Mouse (Mus musculus) limb, embryonic 15.5 days (tissue): ENCODE data around the gene Hipk4. TPM values are rescaled to one million over a fixed set of nuclear protein-coding genes. Genes with fewer than 3 reads are reported as not detected.

Source experiments
- ATAC-seq: fragments of 200-750 bp; cut with Nextera tagmentation; 2 replicates; pipeline ENCODE4 v1.8.0; 2017; ENCODE audit warnings: low read depth, moderate TSS enrichment; ENCODE audit not compliant: insufficient number of reproducible peaks, low FRiP score, low TSS enrichment
- H3K27ac ChIP-seq: fragments of 300-500 bp; sonication (generic); 2 replicates; pipeline ENCODE4 v1.5.1; 2015; ENCODE audit warnings: moderate library complexity, mild to moderate bottlenecking, inconsistent platforms
- H3K27me3 ChIP-seq: fragments of 300-500 bp; sonication (generic); 2 replicates; pipeline ENCODE4 v1.6.1; 2015; ENCODE audit warnings: inconsistent platforms
- H3K36me3 ChIP-seq: fragments of 300-500 bp; sonication (generic); 2 replicates; pipeline ENCODE4 v1.6.1; 2015; ENCODE audit warnings: inconsistent platforms
- H3K4me1 ChIP-seq: fragments of 300-500 bp; sonication (generic); 2 replicates; pipeline ENCODE4 v1.6.1; 2015; ENCODE audit warnings: inconsistent platforms
- H3K4me2 ChIP-seq: fragments of 300-500 bp; sonication (generic); 2 replicates; pipeline ENCODE4 v1.6.1; 2015; ENCODE audit warnings: mild to moderate bottlenecking, inconsistent platforms
- H3K4me3 ChIP-seq: fragments of 300-500 bp; sonication (generic); 2 replicates; pipeline ENCODE4 v1.5.1; 2015; ENCODE audit warnings: mild to moderate bottlenecking, inconsistent platforms
- H3K9ac ChIP-seq: fragments of 300-500 bp; sonication (generic); 2 replicates; pipeline ENCODE4 v1.6.1; 2015; ENCODE audit warnings: inconsistent platforms
- H3K9me3 ChIP-seq: fragments of 300-500 bp; sonication (generic); 2 replicates; pipeline ENCODE4 v1.6.1; 2016; ENCODE audit warnings: inconsistent platforms
- WGBS: fragments of 180-500 bp; shearing (Covaris S2); methylation state at CpG from one replicate; pipeline ENCODE4 v1.1.7; 2015; 5-methylcytosine and 5-hydroxymethylcytosine counted together
- polyA plus RNA-seq: library from polyadenylated mRNA; unstranded; fragments of >200 nt; fragmentation: Nextera tagmentation; extraction: Ambion mirVana; gene quantifications from 2 replicates; pipeline ENCODE4 v1.2.1, GENCODE M21; 2015

Hipk4 gene
- polyA plus RNA-seq, 1 experiment from 2014 or later: 0.68 TPM

GRCm38 (mm10) chr7:27542392-27543033 lies 19.4 kb downstream of the Hipk4 start:
- Histone ChIP-seq H3K36me3 (peaks cover 31% of the 10 kb centered on the region), H3K4me2 (peak overlapping the region; percentile 81), H3K27ac (peak overlapping the region; percentile 43; the same call in 1 of the 2 replicates), H3K9ac (peak overlapping the region; percentile 35), H3K4me1 (peaks cover 19% of the 10 kb centered on the region), H3K4me3 (peak overlapping the region; percentile 51), H3K9me3 (no peaks in the 10 kb centered on the region), H3K27me3 (no peaks in the 10 kb centered on the region)
- 1% methylated on average over 30 of the region's 30 CpGs for WGBS
- peak; percentile 85; the same call in 1 of the 2 replicates for ATAC-seq

DNA sequence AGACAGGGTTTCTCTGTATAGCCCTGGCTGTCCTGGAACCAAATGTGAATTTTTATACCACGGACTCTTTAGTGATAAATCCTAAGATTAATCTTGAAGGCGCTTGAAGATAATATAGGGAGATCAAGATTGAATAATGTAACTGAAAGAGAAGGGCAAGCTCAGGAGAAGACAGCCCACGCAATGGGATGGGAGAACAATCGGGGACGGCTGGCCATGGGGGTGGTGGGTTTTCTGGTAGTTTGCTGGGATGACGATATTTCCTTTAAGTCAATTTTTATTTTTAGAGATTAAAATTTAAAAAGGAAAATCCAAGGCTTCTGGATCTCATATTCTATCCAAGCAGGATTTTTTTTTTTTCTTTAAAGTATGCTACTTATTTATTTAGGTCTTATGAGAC lies 20.0 kb downstream of the Hipk4 start:
- no peak for ATAC-seq
- H3K9ac ChIP-seq: peak overlapping the region; percentile 35
- peak overlapping the region; percentile 43; the same call in 1 of the 2 replicates for H3K27ac ChIP-seq
- H3K4me3 ChIP-seq: peak overlapping the region; percentile 51
- 50% methylated on average over 6 of the region's 6 CpGs for WGBS
- H3K9me3 ChIP-seq: no peaks in the 10 kb centered on the region
- peak overlapping the region; percentile 81 for H3K4me2 ChIP-seq
- no peaks in the 10 kb centered on the region for H3K27me3 ChIP-seq
- H3K36me3 ChIP-seq: peaks cover 25% of the 10 kb centered on the region
- H3K4me1 ChIP-seq: peaks cover 19% of the 10 kb centered on the region

DNA sequence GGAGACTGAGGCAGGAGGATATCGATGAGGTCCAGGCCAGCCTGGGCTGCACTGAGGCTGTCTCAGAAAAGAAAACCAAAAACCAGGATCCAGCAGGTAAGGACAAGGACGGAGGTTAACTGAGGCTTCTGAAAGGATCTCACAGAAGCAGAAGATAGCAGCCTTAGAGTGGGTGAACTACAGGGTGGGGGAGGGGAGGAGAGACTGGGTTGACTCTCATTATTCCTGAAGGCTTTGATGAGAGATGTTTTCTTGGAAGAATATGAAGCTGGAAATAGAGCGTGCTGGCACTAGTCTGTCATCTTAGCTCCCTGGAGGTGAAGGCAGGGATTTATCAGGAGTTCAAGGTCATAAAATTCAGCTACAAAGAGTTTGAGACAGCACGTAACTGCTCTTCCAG lies 20.8 kb downstream of the Hipk4 start:
- ATAC-seq: no peak
- H3K27me3 ChIP-seq: no peaks in the 10 kb centered on the region
- no peak overlapping the region for H3K9ac ChIP-seq
- H3K9me3 ChIP-seq: no peaks in the 10 kb centered on the region
- H3K4me2 ChIP-seq: no peak overlapping the region
- H3K36me3 ChIP-seq: peaks cover 21% of the 10 kb centered on the region
- 78% methylated on average over 4 of the region's 4 CpGs for WGBS
- peaks cover 19% of the 10 kb centered on the region for H3K4me1 ChIP-seq
- peak overlapping the region; percentile 27; the same call in 1 of the 2 replicates for H3K27ac ChIP-seq
- no peak overlapping the region for H3K4me3 ChIP-seq

- no peaks in the 10 kb centered on the region for H3K27me3 ChIP-seq
Measured at GRCm38 (mm10) chr7:27544675-27545370, 21.8 kb downstream of the Hipk4 start.

DNA sequence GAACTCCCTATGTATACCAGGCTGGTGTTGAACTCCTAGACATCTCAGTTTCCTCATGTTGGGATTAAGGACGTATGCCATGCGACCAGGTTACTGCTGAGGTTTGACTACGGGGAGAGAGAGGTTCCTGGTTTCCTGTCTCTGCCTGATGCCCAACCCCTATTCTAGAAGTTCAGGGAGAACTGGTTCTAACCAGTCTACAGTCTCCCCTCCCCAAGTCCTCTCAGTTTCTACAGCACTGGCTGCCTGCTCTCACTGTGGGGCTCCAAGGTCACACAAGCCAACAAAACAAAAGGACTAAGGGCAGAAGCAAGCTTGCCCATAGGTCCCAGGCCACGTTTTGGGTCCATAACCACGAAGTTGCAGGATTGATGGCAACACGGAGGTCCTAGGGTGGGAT lies 26.5 kb downstream of the Hipk4 start:
- Histone ChIP-seq H3K27me3 (no peaks in the 10 kb centered on the region), H3K36me3 (0 out of 2 replicates have a peak, but pooled peaks cover 3% of the 10 kb centered on the region), H3K4me2 (no peak overlapping the region), H3K4me3 (no peak overlapping the region), H3K4me1 (peaks cover 13% of the 10 kb centered on the region), H3K9me3 (no peaks in the 10 kb centered on the region), H3K9ac (no peak overlapping the region), H3K27ac (no peak overlapping the region)
- no peak for ATAC-seq
- 76% methylated on average over 6 of the region's 6 CpGs for WGBS

More at GRCm38 (mm10) chr7:27544675-27545370, 21.8 kb downstream of the Hipk4 start:
- H3K9me3 ChIP-seq: no peaks in the 10 kb centered on the region
- H3K4me3 ChIP-seq: no peak overlapping the region
- no peak overlapping the region for H3K9ac ChIP-seq
- peaks cover 12% of the 10 kb centered on the region for H3K36me3 ChIP-seq
- H3K4me1 ChIP-seq: peaks cover 19% of the 10 kb centered on the region
- no peak for ATAC-seq
- H3K27ac ChIP-seq: no peak overlapping the region
- no peak overlapping the region for H3K4me2 ChIP-seq
- WGBS: 86% methylated on average over 12 of the region's 12 CpGs

DNA sequence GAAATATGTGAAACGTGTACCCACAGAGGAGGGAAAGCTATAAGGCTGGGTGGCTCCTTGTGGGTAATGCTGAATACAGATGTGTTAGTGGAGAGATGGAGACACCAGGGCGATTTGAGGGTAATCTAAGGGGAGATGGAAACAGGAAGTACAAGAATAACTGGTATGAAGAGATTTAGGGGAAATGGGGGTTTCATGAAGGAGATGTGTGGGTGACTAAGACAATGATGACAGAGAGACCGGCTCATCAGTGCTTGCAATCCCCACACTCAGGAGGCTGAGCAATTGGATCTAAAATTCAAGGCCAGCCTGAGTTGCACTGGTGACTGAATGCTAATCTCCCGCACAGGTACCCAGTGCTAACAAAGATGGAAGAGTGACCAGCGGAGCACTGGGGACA lies 29.0 kb downstream of the Hipk4 start:
- peak overlapping the region; percentile 72 for H3K4me2 ChIP-seq
- H3K36me3 ChIP-seq: peaks cover 10% of the 10 kb centered on the region
- no peak for ATAC-seq
- H3K4me1 ChIP-seq: peaks cover 17% of the 10 kb centered on the region
- H3K4me3 ChIP-seq: peak overlapping the region; percentile 82
- H3K27me3 ChIP-seq: no peaks in the 10 kb centered on the region
- no peak overlapping the region for H3K9ac ChIP-seq
- H3K9me3 ChIP-seq: no peaks in the 10 kb centered on the region
- 45% methylated on average over 5 of the region's 5 CpGs for WGBS
- no peak overlapping the region; the same call in 1 of the 2 replicates for H3K27ac ChIP-seq

- Histone ChIP-seq H3K27ac (no peak within 1 kb of the TSS; the same call in 1 of the 2 replicates), H3K9ac (peak within 1 kb of the TSS; percentile 68), H3K36me3 (peaks cover 10% of the 10 kb centered on the region), H3K4me3 (peak within 1 kb of the TSS; percentile 82), H3K4me1 (peaks cover 17% of the 10 kb centered on the region), H3K9me3 (no peaks in the 10 kb centered on the region), H3K27me3 (no peaks in the 10 kb centered on the region), H3K4me2 (peak within 1 kb of the TSS; percentile 72)
- ATAC-seq: peak; percentile 99
- under 1% methylated on average over 41 of the region's 41 CpGs for WGBS
Measured at GRCm38 (mm10) chr7:27552931-27553513, 30.0 kb downstream of the Hipk4 start, which contains the start of the genes Pld3 and 2310022A10Rik. Pld3 (minus strand) TSS chr7:27553218. 2310022A10Rik (plus strand) TSS chr7:27553233.

- H3K27ac ChIP-seq: peak overlapping the region; percentile 65
- no peak overlapping the region for H3K9ac ChIP-seq
- H3K27me3 ChIP-seq: no peaks in the 10 kb centered on the region
- 66% methylated on average over 8 of the region's 8 CpGs for WGBS
- no peak overlapping the region for H3K4me2 ChIP-seq
- no peaks in the 10 kb centered on the region for H3K9me3 ChIP-seq
- 0 out of 2 replicates have a peak, but pooled peaks have one; percentile 44 for ATAC-seq
- no peak overlapping the region for H3K4me3 ChIP-seq
- H3K36me3 ChIP-seq: peaks cover 78% of the 10 kb centered on the region
- no peaks in the 10 kb centered on the region for H3K4me1 ChIP-seq
Measured at GRCm38 (mm10) chr7:27560291-27560887, 37.3 kb downstream of the Hipk4 start.

DNA sequence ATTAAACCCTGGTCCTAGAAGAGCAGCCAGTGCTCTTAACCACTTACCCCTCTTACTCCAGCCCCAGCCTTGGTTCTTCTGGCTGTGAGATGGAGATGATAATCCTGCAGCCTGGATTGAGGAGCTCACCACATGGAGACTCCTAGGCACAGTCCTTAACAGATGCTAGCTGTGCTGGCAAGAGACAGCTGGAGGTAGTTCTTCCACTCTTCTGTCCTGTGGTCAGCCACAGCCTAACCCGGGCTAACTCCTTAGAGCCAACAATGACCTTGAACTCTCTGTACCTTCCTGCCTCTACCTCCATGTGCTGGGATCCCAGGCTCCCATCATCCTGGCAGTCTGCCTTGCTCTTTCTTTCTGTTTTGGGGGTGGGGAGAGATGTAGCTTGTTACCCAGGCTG lies 37.9 kb downstream of the Hipk4 start:
- Histone ChIP-seq H3K36me3 (peaks cover 78% of the 10 kb centered on the region), H3K27me3 (no peaks in the 10 kb centered on the region), H3K9ac (no peak overlapping the region), H3K4me3 (no peak overlapping the region), H3K4me1 (no peaks in the 10 kb centered on the region), H3K9me3 (no peaks in the 10 kb centered on the region), H3K27ac (peak overlapping the region; percentile 65), H3K4me2 (no peak overlapping the region)
- WGBS: 81% methylated on average over 1 of the region's 1 CpGs
- ATAC-seq: no peak

GRCm38 (mm10) chr7:27569580-27570224 lies 46.6 kb downstream of the Hipk4 start:
- 0 out of 2 replicates have a peak, but pooled peaks have one; percentile 25 for ATAC-seq
- Histone ChIP-seq H3K27me3 (no peaks in the 10 kb centered on the region), H3K9me3 (no peaks in the 10 kb centered on the region), H3K36me3 (peaks cover 77% of the 10 kb centered on the region), H3K4me2 (no peak overlapping the region), H3K4me3 (no peak overlapping the region), H3K4me1 (no peaks in the 10 kb centered on the region), H3K27ac (no peak overlapping the region), H3K9ac (no peak overlapping the region)
- 76% methylated on average over 5 of the region's 5 CpGs for WGBS

GRCm38 (mm10) chr7:27572133-27572532 lies 49.1 kb downstream of the Hipk4 start:
- H3K27me3 ChIP-seq: no peaks in the 10 kb centered on the region
- H3K4me2 ChIP-seq: no peak overlapping the region
- H3K4me1 ChIP-seq: no peaks in the 10 kb centered on the region
- H3K36me3 ChIP-seq: peaks cover 84% of the 10 kb centered on the region
- H3K9ac ChIP-seq: no peak overlapping the region
- ATAC-seq: no peak
- WGBS: 90% methylated on average over 4 of the region's 4 CpGs
- no peak overlapping the region for H3K27ac ChIP-seq
- no peaks in the 10 kb centered on the region for H3K9me3 ChIP-seq
- no peak overlapping the region for H3K4me3 ChIP-seq
